8 mouse cellular contexts compared by ENCODE assay signal in genomic region chr16:30587494-30588327, GRCm38 (mm10). TPM values are rescaled to one million over a fixed set of nuclear protein-coding genes. Genes with fewer than 3 reads are reported as not detected.
A peak's percentile ranks its signal among the peaks of the same experiment; 100 is the strongest.
DNase-seq lines count a peak whose midpoint lies in the region; ATAC-seq lines count a peak whose summit lies in the region.

Lsg1 (minus strand) TSS chr16:30587592.

- H3K9ac ChIP-seq in intestine, embryonic 14.5 days (ENCODE audit: low read length) = peak within 1 kb of the TSS; percentile 82

- peak within 1 kb of the TSS; percentile 99 for H3K4me3 ChIP-seq in intestine, embryonic 14.5 days (ENCODE audit: low read depth, low read length)

- WGBS in intestine, embryonic 14.5 days = 3% methylated on average over 35 of the region's 35 CpGs

- peaks cover 28% of the 10 kb centered on the region for H3K36me3 ChIP-seq in intestine, embryonic 14.5 days (ENCODE audit: control insufficient read depth, insufficient read depth, low read length)

- DNase-seq in adrenal gland, adult 18-20 months (ENCODE audit: low spot score in 2 of 2) = peak; percentile 73 to 77
- DNase-seq in embryo, embryonic 11 days = peak; percentile 95
- peak; percentile 75 for DNase-seq in gastrocnemius, postnatal 25 days
- DNase-seq in intestine, embryonic 14.5 days (ENCODE audit: low spot score) = peak; percentile 91
- peak; percentile 90 to 92 for DNase-seq in left cerebral cortex, postnatal 14 days (ENCODE audit: low spot score in 2 of 2)
- DNase-seq in mesoderm, embryonic 11.5 days (ENCODE audit: low read depth, low spot score) = peak; percentile 96
- DNase-seq in right cerebral cortex, postnatal 36 days (ENCODE audit: low spot score in 2 of 2) = peak; percentile 72 to 77
- peak; percentile 89 for DNase-seq in yolk sac, embryonic 10.5 days (ENCODE audit: low spot score)

- H3K27me3 ChIP-seq in intestine, embryonic 14.5 days (replicated peaks; ENCODE audit: control insufficient read depth, insufficient read depth, low read length) = no peaks in the 10 kb centered on the region

- intact Hi-C loops in left cerebral cortex, postnatal 14 days (cut with DNase I) = no loop called here

- peak; percentile 94 for ATAC-seq in intestine, embryonic 14.5 days (replicated peaks; ENCODE audit: low FRiP score, low TSS enrichment, low read depth)

- peak within 1 kb of the TSS; percentile 71 for H3K4me2 ChIP-seq in intestine, embryonic 14.5 days (ENCODE audit: low read length)

- H3K27ac ChIP-seq in intestine, embryonic 14.5 days (ENCODE audit: low read depth) = peak within 1 kb of the TSS; percentile 64

- peaks cover 4% of the 10 kb centered on the region; the same call in 1 of the 2 replicates for H3K4me1 ChIP-seq in intestine, embryonic 14.5 days (replicated peaks; ENCODE audit: control insufficient read depth, insufficient read depth, low read length)

- no peaks in the 10 kb centered on the region for H3K9me3 ChIP-seq in intestine, embryonic 14.5 days (ENCODE audit: control insufficient read depth, low read length)

RNA-seq across cellular contexts. Expression of gene Lsg1, which starts in this region (rescaled TPM):
- total RNA-seq in adrenal gland, adult 18-20 months (2021) = 10 to 100 TPM; 38.5 to 39.5 TPM
- total RNA-seq in gastrocnemius, postnatal 25 days (2021) = 10 to 100 TPM; 16.3 to 17.5 TPM
- 69.4 and 70.3 TPM in 2 replicates for polyA plus RNA-seq in intestine, embryonic 14.5 days (2014; fragmentation: Nextera tagmentation; extraction: Ambion mirVana)
- 10 to 100 TPM; 14.7 to 19.0 TPM for total RNA-seq in left cerebral cortex, postnatal 14 days (2021)

Comparison
In these comparisons a context has a peak if more than half of its experiments do, and no peak if none do; other contexts are left out.
1. Peak in every context shown above with its lines: DNase-seq, ATAC-seq, H3K4me3 ChIP-seq and H3K27ac ChIP-seq.